Mouse (Mus musculus) activated CD4-positive, CD25-positive, alpha-beta regulatory T cell, adult 4 months (primary cell): ENCODE results near the gene Midn. TPM values are rescaled to one million over a fixed set of nuclear protein-coding genes. Genes with fewer than 3 reads are reported as not detected.
A peak's percentile ranks its signal among the peaks of the same experiment; 100 is the strongest.

Experiments used
- ATAC-seq: one replicate; pipeline ENCODE4 v1.8.0; 2017
- polyA plus RNA-seq, 2 experiments: library from polyadenylated mRNA; unstranded; fragments of 100-300 nt; shearing (Covaris generic); gene quantifications; one replicate each; pipeline ENCODE4 v1.2.1; 2017

Gene Midn
- 1 to 10 TPM; 7.3 to 9.2 TPM for polyA plus RNA-seq

DNA sequence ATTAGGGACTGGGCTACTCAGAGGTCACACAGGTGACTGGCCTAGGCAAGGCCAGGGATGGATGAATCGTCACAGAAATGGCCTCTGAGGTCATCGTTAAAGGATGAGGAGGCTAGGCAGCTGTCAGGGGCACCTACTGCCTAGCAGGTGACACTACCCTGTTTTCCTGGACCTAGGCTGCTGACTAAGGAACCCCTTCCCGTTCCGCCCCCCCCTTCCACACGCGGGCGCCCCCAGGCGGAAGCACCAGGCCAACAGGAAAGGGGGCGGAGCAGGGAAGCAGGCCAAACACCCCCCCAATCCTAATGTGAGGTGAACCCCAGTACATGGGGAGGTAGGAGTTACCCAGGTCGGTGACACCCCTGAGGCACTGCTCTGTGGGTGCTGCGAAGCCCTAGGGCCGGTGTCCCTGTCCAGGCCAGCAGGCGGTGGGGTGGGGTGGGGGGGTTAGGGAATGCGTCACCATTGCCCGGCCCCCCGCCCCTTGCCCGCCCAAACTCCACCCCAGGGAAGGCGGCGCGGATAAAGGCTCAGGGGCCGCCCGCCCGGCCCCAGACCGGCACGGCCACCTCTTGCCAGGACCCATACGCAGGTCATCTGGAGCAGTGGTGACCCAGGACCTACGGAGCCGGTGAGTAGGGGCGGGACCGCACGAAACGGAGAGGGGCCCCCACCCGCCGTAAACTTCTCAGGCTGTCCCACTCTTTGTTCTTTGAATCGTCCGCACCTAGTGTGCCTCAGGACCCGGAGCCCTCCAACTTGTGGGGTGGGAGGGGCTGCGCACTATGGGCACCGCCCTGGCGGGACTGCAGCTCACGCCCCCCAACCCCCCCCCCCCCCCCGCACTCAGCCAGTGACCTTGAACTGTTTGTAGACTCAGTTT lies at the start of gene Midn:
Gene Midn, plus strand, starts transcription at position 554 of the 883 bp plus-strand sequence.
- no peak for ATAC-seq

DNA sequence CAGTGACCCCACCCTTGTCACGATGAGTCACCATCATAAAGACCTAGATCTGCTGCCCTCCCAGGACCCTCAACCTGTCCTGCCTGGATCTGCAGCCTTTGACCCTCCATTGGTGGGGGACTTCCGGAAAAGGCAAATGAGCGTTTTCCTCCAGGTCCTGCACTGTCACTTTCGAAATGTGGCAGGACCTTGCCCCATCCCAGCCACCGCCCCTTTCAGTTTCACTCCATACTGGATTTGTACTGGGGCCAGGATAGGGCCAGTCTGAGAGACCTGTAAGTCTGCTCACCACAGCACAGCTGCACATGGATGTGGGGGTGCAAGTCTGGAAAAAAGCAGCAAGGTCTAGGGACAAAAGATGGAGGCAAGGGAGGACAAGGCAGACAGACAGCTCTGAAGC lies 49.4 kb upstream of the Midn start:
- ATAC-seq, result no peak

DNA sequence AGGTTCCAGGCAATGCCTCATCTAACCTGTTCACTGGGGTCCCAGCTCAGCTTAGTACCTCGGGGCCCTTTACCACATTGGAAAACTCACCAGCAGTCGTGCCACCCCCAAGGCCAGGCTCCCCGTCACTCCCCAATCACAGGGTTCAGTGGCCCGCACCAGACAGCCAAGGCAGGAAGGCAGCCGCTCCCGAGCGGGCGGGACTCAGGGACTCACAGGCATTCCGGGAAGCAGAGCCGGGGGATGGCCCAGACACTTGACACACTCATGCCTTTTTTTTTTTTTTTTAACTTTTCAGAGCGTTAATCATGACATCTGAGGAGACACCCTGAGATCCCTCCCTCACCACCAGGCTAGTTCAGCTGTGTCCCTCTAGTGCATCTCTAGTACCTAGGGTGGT lies 47.1 kb upstream of the Midn start:
- ATAC-seq, result no peak

DNA sequence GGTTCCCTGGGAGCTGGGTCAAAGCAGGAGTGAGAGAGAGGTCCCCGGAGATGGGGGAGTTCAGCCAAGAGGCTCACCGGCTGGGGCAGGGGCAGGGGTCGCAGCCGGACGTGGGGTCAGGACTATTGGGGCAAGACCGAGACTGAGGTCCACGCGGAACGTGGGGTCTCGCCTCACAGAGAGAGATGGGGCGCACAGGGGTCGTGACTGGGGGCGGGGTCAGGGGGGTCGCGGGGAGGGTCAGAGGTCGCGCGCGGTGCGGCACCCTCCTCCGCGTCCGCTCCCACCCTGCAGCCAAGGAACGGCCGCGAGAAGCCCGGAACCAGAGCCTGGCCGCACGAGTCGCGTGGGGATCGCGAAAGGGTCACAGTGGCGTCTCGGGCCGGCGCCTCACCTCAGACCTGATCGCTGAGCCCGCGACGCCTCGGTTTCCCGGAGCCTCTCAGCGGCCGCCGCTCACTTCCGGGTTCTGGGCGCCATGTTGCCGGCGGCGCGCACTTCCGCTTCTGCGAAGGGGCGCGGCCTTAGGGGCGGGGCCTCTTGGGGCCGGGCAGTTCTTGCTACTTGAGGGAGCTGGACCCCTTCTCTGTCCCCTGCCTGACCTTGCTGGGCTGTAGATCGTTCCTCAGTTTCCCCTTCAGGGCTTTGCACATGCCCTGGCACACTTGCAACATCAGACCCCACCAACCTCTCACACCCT lies 45.7 kb upstream of the Midn start:
- ATAC-seq, result peak; percentile 86

DNA sequence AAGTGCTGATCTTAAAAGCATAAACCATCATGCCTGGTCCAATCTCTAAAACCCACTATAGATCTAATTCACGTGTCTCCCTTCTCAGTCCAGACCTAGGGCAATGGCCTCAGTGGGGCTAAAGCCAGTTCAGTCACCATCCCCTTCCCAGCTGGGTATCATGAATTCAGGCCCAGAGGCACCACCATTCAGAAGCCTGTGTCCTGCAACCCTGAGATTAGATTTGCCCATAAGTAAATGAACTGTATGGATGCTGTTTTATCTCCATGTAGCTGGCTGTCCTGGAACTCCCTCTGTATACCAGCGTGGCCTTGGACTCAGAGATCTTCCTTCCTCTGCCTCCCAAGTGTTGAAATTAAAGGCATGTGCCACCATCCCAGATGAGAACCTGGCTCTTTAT lies 45.0 kb upstream of the Midn start:
- no peak for ATAC-seq

DNA sequence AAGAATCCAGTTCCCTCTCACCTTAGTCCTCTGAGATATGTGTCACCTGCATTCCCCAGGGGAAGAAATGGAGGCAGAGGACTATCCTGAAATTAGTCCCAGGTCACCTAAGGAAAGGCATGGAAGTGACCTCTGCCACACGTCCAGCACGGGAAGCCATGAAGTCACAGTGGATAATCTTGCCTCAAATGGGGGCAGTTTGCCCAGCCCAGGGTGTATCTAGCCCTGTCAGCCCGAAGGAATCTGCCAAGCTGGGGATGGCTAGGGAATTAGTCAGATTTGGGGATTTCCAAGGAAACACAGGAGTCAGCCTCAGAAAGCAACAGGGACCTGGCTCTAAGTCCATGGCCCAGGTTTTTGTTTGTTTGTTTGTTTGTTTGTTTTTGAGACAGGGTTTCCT lies 43.9 kb upstream of the Midn start:
- ATAC-seq, result no peak

DNA sequence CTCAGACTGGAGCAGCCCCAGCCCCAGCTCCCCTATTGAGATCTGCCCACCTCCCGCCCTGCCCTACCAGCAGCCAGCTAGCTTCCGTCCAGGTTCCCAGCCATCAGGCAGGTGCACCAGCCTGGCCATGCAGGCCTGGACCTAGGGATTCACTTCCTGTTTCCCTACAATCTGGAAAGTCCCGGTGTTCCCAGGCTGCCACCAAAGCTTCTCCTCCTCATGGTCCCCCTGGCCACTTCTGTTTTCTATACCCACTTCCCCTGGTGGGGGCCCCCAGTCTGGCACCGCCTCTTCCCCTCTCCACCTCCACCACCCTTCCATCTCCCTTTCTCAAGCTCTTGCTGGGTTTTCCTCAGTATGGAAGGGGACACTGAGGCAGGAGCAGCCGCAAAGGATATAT lies 42.6 kb upstream of the Midn start, which contains the start of gene Sbno2:
Gene Sbno2, minus strand, starts transcription at position 112 of the 400 bp plus-strand sequence.
- no peak for ATAC-seq

DNA sequence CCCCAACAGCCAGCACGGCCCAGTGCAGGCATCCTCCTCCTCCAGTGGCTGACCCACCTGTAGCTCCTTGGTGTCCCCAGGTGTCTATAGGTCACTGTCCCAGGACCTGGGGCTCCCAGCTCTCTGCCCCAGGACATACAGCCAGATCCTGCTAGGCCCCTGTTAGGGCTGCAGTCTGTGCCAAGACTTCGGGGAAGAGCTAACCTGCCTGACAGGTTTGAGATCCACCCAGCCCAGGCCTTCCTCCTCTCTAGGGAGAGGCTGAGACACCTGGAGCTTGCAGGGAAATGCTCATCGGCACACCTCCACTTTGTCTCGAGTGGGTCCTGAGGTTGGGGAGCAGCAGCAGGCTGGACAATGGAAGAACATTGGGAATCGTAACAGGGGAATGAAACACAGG lies 42.1 kb upstream of the Midn start:
- ATAC-seq, result no peak

DNA sequence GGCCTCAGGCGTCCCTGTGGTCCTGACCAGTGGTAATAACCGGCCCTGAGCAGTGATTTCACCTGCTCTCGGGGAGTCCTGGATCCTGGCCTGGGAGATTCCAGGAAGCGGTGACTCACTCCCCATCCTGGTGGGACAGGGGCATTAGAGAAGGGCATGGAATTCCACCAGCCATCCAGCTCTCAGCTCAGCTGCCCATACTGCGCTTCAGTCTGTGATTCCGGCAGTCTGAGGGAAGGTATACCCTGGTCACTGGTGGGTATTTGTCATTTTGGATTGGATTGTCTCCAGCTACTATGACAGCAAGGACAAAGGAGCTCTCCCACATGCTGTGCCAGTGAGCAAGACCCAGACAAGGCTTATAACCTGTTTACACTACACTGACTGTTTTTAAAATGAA lies 40.4 kb upstream of the Midn start:
- no peak for ATAC-seq

DNA sequence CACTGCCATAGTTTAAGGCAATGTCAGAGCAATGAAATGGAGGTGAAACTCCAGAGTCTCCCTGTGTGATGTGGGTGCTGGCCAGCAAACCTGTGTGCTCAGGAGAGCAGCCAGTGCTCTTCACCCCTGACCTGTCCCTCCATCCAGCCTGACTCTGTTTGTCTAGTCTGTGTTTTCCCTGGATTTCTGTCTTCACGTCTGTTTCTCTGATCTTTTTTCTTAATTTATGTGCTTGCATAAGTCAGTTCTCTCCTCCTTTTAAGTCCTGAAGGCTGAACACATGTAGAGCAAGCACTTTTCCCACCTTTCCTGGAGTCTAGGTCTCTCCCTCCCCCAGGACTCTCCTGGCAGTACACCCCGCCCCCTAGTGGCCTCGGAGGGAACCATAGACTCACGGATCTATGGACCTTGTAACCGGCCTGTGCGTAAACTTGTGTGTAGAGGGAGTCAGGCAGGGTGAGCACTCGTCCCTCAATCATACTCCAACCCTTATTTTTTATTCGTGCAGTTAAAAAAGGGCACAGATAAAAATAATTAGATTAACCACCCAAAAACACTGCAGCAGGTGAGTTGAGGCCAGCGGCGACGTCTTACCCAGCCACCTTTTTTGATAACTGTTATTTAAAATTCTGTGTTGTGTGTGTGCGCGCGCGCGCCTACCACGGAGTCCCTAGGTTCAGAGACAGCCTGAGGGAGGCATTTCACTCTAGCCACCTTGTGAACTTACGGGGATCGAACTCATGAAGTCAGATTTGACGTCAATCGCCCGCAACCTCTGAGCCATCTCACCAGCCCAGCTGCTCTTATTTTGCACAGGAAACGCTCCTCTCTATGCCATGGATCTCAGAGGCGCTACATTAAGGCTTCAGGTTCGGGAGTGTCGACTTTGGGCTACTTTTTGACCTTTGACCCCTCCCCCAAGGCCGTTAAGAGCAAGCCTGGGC lies 33.5 kb upstream of the Midn start:
- no peak for ATAC-seq

DNA sequence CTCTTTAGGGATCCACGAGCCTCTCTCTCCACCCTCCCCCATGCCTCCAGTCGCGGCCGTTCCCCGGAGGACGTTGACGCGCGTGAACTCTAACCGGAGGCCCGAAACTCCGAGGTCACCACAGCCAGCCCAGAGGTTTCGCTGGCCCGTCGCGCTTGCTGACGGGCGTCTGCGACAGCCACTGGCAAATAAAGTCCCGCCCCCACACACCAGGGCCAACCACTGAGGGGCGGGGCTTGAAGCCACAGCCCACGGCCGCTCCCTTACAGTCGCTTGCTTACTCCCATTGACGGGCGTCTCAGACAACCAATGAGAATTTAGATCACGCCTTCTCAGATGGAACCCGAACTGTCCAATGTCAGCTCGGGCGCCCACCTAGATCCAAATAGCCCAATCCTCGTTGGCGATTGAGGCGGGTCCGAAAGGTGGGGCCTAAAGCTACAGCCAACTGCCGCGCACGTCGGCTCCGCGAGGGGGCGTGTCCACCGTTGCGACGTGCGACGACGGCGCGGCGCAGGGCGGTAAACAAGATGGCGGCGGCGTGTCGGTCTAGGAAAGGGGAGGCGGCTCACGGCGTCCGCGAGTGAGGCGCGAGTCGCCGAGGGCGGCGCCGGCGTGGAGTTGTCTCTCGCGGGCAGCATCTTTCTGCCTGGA lies 32.7 kb upstream of the Midn start, which contains the start of gene Stk11:
Gene Stk11, plus strand, starts transcription at position 514 of the 654 bp plus-strand sequence.
- ATAC-seq, result peak; percentile 99

DNA sequence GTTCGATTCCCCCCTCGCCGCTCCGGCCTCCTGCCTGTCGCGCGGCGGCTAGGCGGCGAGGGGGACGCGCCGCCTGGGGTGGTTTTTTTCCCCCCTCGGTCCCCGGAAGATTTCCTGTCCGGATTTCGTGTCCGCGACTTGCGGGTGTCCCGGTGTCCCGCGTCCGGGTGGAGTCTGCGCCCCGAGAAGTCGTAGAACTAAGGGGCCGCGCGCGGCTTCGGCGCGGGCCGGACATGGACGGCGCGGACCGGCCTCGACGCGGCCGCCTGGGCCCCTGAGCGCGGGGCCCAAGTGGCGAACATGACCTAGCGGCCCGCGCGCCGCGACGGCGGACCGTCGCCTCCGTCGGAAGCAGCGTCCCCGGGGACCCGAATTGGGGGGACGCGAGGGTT lies 32.1 kb upstream of the Midn start:
- ATAC-seq, result no peak

DNA sequence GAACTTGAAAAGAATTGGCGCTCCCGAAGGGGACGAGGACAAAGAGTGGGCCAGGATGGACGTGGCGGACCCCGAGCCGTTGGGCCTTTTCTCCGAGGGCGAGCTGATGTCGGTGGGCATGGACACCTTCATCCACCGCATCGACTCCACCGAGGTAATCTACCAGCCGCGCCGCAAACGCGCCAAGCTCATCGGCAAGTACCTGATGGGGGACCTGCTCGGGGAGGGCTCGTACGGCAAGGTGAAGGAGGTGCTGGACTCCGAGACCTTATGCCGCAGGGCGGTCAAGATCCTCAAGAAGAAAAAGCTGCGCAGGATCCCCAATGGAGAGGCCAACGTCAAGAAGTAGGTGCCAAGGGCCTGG lies 31.5 kb upstream of the Midn start:
- no peak for ATAC-seq

DNA sequence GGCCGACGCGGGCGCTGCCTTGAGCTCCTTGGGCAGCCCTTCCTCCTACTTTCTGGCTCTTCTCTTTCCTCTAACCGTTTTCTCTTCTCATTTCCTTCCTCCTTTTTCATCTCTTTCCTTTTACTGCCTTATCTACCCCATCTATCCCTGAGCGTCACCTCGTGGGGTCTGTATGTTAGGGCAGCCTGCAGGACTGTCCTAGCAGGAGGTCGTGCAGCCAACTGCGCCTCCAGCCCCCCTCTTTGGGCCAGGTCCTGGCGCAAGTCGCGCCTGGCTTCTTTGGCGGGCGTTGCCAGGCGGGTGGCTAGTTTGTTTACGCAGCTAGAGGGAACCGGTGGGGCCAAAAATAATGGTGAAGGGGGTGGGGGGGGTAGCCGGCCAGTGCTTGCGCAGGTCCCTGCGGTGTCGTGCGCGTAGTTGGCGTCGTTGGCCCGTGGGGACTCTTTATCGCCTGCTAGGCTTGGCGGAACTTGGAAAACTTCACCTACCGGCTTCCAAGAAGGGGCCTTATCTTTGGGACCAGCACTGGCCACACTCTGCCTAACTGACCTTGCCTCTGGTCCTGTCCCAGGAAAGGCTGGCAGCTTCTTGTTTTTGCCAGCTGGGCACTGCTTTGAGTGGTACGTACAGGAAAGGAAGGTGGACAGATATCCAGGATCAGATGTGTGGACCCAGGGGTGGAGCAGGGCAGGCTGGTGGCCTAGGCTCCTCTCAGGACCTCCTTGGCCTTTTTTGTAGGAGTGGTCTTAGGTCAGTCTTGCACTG lies 31.0 kb upstream of the Midn start:
- ATAC-seq, result no peak

DNA sequence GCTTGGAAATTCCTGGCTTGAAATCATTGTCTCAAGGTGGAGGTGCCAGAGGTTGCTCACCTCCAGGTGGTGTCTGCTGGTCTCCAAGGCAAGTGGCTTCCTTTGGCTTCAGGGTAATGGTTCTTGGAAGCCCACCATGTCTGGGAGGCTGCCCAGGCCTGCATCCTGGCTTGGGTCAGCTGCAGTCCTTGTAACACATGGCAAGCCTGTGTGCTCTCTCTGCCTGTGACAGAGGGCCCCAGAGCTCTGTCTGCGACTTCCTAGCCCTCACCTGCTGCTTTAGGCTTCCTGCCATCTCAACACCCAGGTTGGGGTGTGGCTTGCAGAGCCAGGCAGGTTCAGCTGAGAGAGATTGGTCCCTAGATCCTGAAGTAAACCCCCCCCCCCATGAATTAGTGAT lies 30.3 kb upstream of the Midn start:
- no peak for ATAC-seq

DNA sequence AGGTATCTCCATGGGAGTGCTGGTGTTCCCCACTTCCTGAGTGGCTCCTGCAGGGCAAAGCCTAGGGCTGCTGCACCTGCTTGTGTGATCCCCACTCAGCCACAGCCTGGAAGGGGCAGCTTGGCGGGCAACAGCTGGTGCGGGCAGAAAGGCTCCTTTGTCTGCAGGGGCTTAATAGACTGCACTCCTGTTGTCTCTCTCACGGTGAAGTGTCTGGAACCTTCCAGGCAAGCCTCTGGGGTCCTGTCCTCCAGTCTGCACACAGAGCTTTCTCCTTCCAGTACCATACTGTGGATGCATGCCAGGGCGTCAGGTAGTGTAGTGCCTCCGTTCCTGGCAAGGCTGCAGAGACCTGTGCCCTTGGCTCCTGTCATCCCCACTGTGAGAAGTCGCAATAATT lies 29.5 kb upstream of the Midn start:
- no peak for ATAC-seq

DNA sequence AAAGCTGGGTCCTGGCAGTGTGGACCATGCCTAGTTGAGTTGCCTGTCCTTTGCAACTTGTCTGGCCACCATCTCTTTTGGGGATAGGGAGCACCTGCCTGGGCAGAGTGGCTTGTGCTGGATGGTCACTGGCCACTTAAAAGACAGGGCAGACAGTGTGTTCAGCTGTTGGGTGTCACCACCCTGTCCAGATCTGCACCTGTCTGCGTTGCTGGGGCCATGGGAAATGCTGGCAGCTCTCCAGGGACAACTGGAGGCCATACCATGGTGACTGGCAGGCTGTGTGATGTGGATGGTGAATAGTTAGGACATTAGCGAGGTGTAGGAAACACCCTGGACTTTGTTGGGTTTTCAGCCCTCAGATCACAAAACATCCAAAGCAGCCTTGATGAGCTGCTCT lies 27.9 kb upstream of the Midn start:
- ATAC-seq, result no peak

DNA sequence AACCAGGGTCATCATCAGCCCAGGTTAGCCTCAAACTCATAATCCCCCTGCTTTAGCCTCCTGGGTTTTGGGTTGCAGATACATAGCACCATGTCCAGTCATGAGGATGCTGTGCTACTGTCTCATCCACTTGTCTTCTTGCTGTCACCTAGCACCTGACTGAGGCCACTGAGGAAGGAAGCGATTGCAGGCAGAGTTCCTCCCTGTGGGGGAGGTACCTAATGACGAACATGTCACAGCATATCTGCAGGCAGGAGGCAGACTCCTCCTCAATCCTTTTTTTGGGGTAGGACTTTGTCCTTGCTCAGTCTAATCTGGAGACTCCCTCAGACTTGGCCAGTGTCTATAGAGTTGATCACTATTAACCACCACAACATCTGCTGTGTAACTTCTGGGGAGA lies 26.4 kb upstream of the Midn start:
- ATAC-seq, result no peak

DNA sequence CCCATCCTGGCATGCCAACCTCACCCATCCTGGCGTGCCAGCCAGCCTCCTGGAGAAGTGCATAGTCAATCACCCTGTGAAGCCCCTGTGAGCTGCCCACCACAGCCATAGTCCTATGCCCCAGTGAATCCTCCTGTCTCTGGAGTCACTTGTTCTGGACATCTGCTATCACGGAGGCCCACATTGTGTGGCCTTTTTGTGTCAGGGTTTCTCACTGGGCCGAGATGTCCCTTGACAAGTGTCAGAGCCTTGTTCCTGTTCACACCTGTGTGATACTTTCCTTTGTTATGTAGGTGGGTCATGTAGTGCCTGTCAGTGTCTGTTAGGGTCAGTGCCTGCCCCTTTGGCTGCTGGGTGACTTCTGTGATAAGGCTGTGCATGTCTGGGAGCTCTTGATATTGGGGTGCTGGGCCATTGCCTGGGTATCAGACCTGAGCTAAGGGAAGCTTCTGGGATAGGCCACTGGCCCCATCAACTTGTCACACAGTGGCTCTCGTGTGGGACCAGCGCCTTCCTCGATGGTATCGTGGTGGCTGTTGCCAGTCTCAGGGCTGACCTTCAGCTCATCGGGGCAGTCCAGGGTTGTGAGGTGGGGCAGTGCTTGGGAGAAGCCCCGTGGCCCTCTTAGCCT lies 24.0 kb upstream of the Midn start:
- no peak for ATAC-seq

DNA sequence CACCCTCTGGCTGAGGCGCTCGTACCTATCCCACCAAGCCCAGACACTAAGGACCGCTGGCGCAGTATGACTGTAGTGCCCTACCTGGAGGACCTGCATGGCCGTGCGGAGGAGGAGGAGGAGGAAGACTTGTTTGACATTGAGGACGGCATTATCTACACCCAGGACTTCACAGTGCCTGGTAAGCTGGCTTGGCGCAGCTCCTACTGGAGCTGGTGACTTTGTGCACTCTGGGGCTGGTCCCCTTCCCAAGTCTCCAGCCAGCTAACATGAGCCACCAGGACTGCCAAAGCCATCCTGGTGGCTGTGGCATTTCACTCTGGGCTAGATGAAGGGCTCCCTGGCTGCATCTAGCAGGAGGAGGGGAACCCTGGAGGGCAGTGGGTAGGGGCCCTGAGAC lies 20.2 kb upstream of the Midn start:
- ATAC-seq, result no peak

DNA sequence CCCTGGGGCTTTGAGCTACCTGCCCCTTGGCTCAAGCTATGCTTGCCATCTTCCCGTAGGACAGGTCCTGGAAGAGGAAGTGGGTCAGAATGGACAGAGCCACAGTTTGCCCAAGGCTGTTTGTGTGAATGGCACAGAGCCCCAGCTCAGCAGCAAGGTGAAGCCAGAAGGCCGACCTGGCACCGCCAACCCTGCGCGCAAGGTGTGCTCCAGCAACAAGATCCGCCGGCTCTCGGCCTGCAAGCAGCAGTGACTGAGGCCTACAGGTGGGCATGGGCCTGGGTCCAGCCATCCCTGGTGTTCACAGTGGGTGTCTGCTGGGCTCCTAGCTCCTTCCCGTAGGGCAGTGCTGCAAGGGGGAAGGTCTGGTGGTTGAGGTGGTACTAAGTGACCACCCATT lies 18.2 kb upstream of the Midn start:
- ATAC-seq, result no peak
